Mouse (Mus musculus) hindbrain, embryonic 14.5 days (tissue): ENCODE measurements around the gene Unk. TPM values are rescaled to one million over a fixed set of nuclear protein-coding genes. Genes with fewer than 3 reads are reported as not detected.

Source experiments
- ATAC-seq: fragments of 200-750 bp; cut with Nextera tagmentation; 2 replicates; pipeline ENCODE4 v1.8.0; 2017; ENCODE audit warnings: moderate number of reproducible peaks, mild to moderate bottlenecking, moderate TSS enrichment, moderate library complexity; ENCODE audit not compliant: low FRiP score
- DNase-seq: peaks from one replicate; pipeline ENCODE4 v3.0.0-alpha.2; 2015; ENCODE audit warnings: low spot score
- H3K27ac ChIP-seq: fragments of 300-500 bp; sonication (generic); 2 replicates; pipeline ENCODE4 v1.5.1; 2014; ENCODE audit warnings: mild to moderate bottlenecking, moderate library complexity
- H3K27me3 ChIP-seq: fragments of 300-500 bp; sonication (generic); 2 replicates; pipeline ENCODE4 v1.6.1; 2014; ENCODE audit warnings: mild to moderate bottlenecking, low read length, mixed read lengths; ENCODE audit not compliant: control insufficient read depth, insufficient read depth
- H3K36me3 ChIP-seq: fragments of 300-500 bp; sonication (generic); replicated peaks from 2 replicates; pipeline ENCODE4 v1.6.1; 2014; ENCODE audit not compliant: control insufficient read depth, insufficient read depth
- H3K4me1 ChIP-seq: fragments of 300-500 bp; sonication (generic); replicated peaks from 2 replicates; pipeline ENCODE4 v1.6.1; 2014; ENCODE audit warnings: antibody characterized with exemption, low read length, mixed read lengths; ENCODE audit not compliant: control insufficient read depth, insufficient read depth
- H3K4me2 ChIP-seq: fragments of 300-500 bp; sonication (generic); replicated peaks from 2 replicates; pipeline ENCODE4 v1.6.1; 2014; ENCODE audit warnings: mild to moderate bottlenecking, moderate library complexity
- H3K4me3 ChIP-seq: fragments of 300-500 bp; sonication (generic); replicated peaks from 2 replicates; pipeline ENCODE4 v1.5.1; 2014; ENCODE audit warnings: mild to moderate bottlenecking, low read length
- H3K9ac ChIP-seq: fragments of 300-500 bp; sonication (generic); 2 replicates; pipeline ENCODE4 v1.6.1; 2014
- H3K9me3 ChIP-seq: fragments of 300-500 bp; sonication (generic); 2 replicates; pipeline ENCODE4 v1.6.1; 2016; ENCODE audit warnings: low read length; ENCODE audit not compliant: control insufficient read depth
- WGBS: fragments of 180-500 bp; shearing (Covaris S2); extraction: QIAGEN DNeasy Blood & Tissue Kit; methylation state at CpG from one replicate; pipeline ENCODE4 v1.1.7; 2014; 5-methylcytosine and 5-hydroxymethylcytosine counted together
- polyA plus RNA-seq: library from polyadenylated mRNA; unstranded; fragments of >200 nt; fragmentation: Nextera tagmentation; extraction: Ambion mirVana; gene quantifications from 2 replicates; pipeline ENCODE4 v1.2.1, GENCODE M21; 2014

Gene Unk
- polyA plus RNA-seq, 1 experiment from 2014 or later = 29.3 TPM

DNA sequence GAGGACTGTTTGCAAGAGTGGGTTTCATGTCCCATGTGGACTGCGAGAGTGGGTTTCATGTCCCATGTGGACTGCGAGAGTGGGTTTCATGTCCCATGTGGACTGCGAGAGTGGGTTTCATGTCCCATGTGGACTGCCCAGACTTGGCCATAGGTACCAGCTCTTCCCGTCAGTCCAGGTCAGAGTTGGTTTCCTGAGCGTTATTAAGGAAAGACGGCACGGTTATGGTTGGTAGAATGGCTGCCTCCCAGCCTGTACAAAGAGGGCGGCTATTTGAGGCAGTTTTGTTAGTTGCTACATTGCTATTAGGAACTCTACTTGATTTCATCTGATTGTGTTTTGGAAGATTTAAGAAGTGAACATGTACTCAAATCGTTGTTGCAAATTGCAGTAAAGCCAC is 7.7 kb downstream of the Unk start:
- DNase-seq = no peak
- 98% methylated on average over 9 of the region's 9 CpGs for WGBS
- H3K27me3 ChIP-seq = no peaks in the 10 kb centered on the region
- H3K9ac ChIP-seq = no peak overlapping the region
- no peaks in the 10 kb centered on the region for H3K9me3 ChIP-seq
- peaks cover 2% of the 10 kb centered on the region; the same call in 1 of the 2 replicates for H3K4me1 ChIP-seq
- H3K4me3 ChIP-seq = no peak overlapping the region
- no peak for ATAC-seq
- H3K36me3 ChIP-seq = peaks cover 39% of the 10 kb centered on the region
- H3K27ac ChIP-seq = no peak overlapping the region
- no peak overlapping the region for H3K4me2 ChIP-seq

- H3K4me2 ChIP-seq = no peak overlapping the region
- WGBS = 91% methylated on average over 6 of the region's 6 CpGs
- no peak overlapping the region for H3K9ac ChIP-seq
- H3K4me3 ChIP-seq = no peak overlapping the region
- DNase-seq (no peak), ATAC-seq (no peak)
- peaks cover 47% of the 10 kb centered on the region for H3K36me3 ChIP-seq
- H3K27me3 ChIP-seq = no peaks in the 10 kb centered on the region
- no peak overlapping the region for H3K27ac ChIP-seq
- H3K4me1 ChIP-seq = no peaks in the 10 kb centered on the region
- H3K9me3 ChIP-seq = no peaks in the 10 kb centered on the region
These were observed 10.5 kb downstream of the Unk start for GRCm38 (mm10) chr11:116040593-116040992.

DNA sequence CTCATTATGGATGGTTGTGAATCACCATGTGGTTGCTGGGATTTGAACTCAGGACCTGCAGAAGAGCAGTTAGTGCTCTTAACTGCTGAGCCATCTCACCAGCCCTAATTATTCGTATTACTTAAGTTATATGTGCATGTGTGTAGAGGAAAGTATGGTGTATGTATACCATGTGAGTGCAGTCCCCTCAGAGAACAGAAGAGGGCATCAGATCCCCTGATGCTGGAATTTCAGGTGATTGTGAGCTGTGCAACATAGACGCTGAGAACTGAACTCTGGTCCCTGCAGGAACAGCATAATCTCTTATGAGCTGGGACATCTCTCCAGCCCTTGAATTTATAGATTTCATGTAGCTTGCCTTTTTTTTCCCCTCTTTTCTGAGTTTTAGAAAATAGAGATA is 11.7 kb downstream of the Unk start:
- Histone ChIP-seq H3K9me3 (no peaks in the 10 kb centered on the region), H3K27me3 (no peaks in the 10 kb centered on the region), H3K4me3 (no peak overlapping the region), H3K4me1 (no peaks in the 10 kb centered on the region), H3K27ac (no peak overlapping the region), H3K4me2 (no peak overlapping the region), H3K9ac (no peak overlapping the region), H3K36me3 (peaks cover 50% of the 10 kb centered on the region)
- ATAC-seq = no peak
- WGBS = 97% methylated on average over 2 of the region's 2 CpGs
- no peak for DNase-seq

GRCm38 (mm10) chr11:116042372-116043138 is 12.4 kb downstream of the Unk start:
- H3K27me3 ChIP-seq = no peaks in the 10 kb centered on the region
- no peaks in the 10 kb centered on the region for H3K9me3 ChIP-seq
- H3K4me2 ChIP-seq = no peak overlapping the region
- H3K36me3 ChIP-seq = peaks cover 58% of the 10 kb centered on the region
- WGBS = 94% methylated on average over 5 of the region's 5 CpGs
- ATAC-seq (no peak), DNase-seq (no peak)
- H3K4me1 ChIP-seq = no peaks in the 10 kb centered on the region
- H3K4me3 ChIP-seq = no peak overlapping the region
- no peak overlapping the region for H3K27ac ChIP-seq
- H3K9ac ChIP-seq = no peak overlapping the region

- 100% methylated on average over 1 of the region's 1 CpGs for WGBS
- Histone ChIP-seq H3K9me3 (no peaks in the 10 kb centered on the region), H3K36me3 (peaks cover 62% of the 10 kb centered on the region)
These were observed 13.2 kb downstream of the Unk start for GRCm38 (mm10) chr11:116043286-116043685.

GRCm38 (mm10) chr11:116045173-116045572 is 15.1 kb downstream of the Unk start:
- no peak overlapping the region for H3K4me3 ChIP-seq
- ATAC-seq (no peak), DNase-seq (no peak)
- no peak overlapping the region for H3K27ac ChIP-seq
- no peaks in the 10 kb centered on the region for H3K27me3 ChIP-seq
- 95% methylated on average over 6 of the region's 6 CpGs for WGBS
- H3K4me2 ChIP-seq = no peak overlapping the region
- no peaks in the 10 kb centered on the region for H3K4me1 ChIP-seq
- H3K9ac ChIP-seq = no peak overlapping the region
- H3K9me3 ChIP-seq = no peaks in the 10 kb centered on the region
- H3K36me3 ChIP-seq = peaks cover 65% of the 10 kb centered on the region

More at GRCm38 (mm10) chr11:116043286-116043685, 13.2 kb downstream of the Unk start:
- Histone ChIP-seq H3K27ac (no peak overlapping the region), H3K4me1 (no peaks in the 10 kb centered on the region), H3K4me3 (no peak overlapping the region), H3K4me2 (no peak overlapping the region), H3K9ac (no peak overlapping the region), H3K27me3 (no peaks in the 10 kb centered on the region)
- DNase-seq (no peak), ATAC-seq (no peak)

DNA sequence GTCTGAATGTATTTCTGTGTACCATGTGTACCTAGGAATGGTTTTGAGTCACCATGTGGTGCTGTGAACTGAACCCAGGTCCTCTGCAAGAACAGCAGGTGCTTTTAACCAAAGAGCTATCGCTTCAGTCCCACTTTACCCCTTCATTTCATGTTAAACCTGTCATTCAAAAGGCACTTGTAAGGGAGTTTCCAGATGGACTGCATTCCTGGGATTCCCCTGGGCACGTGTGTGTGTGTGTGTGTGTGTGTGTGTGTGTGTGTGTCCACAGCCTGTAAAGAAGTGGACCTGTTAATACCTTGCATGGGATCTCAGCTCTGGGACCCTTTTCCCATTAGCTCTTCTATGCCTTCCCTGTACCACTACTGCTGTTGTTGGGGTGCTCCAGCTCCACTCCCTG is 19.5 kb downstream of the Unk start:
- Histone ChIP-seq H3K4me1 (no peaks in the 10 kb centered on the region), H3K27ac (no peak overlapping the region), H3K4me2 (no peak overlapping the region), H3K9ac (no peak overlapping the region), H3K4me3 (no peak overlapping the region), H3K9me3 (no peaks in the 10 kb centered on the region), H3K36me3 (peaks cover 82% of the 10 kb centered on the region), H3K27me3 (no peaks in the 10 kb centered on the region)
- ATAC-seq = no peak
- DNase-seq = no peak
- WGBS = 89% methylated on average over 2 of the region's 2 CpGs

GRCm38 (mm10) chr11:116050196-116050595 is 20.1 kb downstream of the Unk start:
- Histone ChIP-seq H3K4me1 (no peaks in the 10 kb centered on the region), H3K4me2 (no peak overlapping the region), H3K27me3 (no peaks in the 10 kb centered on the region), H3K36me3 (peaks cover 85% of the 10 kb centered on the region), H3K27ac (no peak overlapping the region), H3K4me3 (no peak overlapping the region), H3K9ac (no peak overlapping the region), H3K9me3 (no peaks in the 10 kb centered on the region)
- ATAC-seq (no peak), DNase-seq (no peak)
- 91% methylated on average over 4 of the region's 4 CpGs for WGBS

GRCm38 (mm10) chr11:116053510-116054229 is 23.5 kb downstream of the Unk start:
- H3K27me3 ChIP-seq = no peaks in the 10 kb centered on the region
- no peak overlapping the region for H3K27ac ChIP-seq
- no peak for DNase-seq
- 96% methylated on average over 9 of the region's 9 CpGs for WGBS
- no peaks in the 10 kb centered on the region for H3K4me1 ChIP-seq
- no peaks in the 10 kb centered on the region for H3K9me3 ChIP-seq
- ATAC-seq = no peak
- H3K9ac ChIP-seq = no peak overlapping the region
- H3K4me2 ChIP-seq = no peak overlapping the region
- H3K36me3 ChIP-seq = peaks cover 98% of the 10 kb centered on the region
- H3K4me3 ChIP-seq = no peak overlapping the region
